Mouse (Mus musculus) neural tube, embryonic 13.5 days (tissue): ENCODE measurements around the gene Usp35. TPM values are rescaled to one million over a fixed set of nuclear protein-coding genes. Genes with fewer than 3 reads are reported as not detected.

ENCODE experiments used
- ATAC-seq: fragments of 200-750 bp; cut with Nextera tagmentation; 2 replicates; pipeline ENCODE4 v1.8.0; 2017; ENCODE audit warnings: low read depth, mild to moderate bottlenecking, moderate TSS enrichment, moderate library complexity
- H3K27ac ChIP-seq: fragments of 300-500 bp; sonication (generic); replicated peaks from 2 replicates; pipeline ENCODE4 v1.5.1; 2015; ENCODE audit warnings: moderate library complexity, mild to moderate bottlenecking, inconsistent platforms
- H3K27me3 ChIP-seq: fragments of 300-500 bp; sonication (generic); 2 replicates; pipeline ENCODE4 v1.6.1; 2015; ENCODE audit warnings: mild to moderate bottlenecking, inconsistent platforms
- H3K36me3 ChIP-seq: fragments of 300-500 bp; sonication (generic); 2 replicates; pipeline ENCODE4 v1.6.1; 2015; ENCODE audit warnings: mild to moderate bottlenecking, inconsistent platforms
- H3K4me1 ChIP-seq: fragments of 300-500 bp; sonication (generic); replicated peaks from 2 replicates; pipeline ENCODE4 v1.6.1; 2015; ENCODE audit warnings: inconsistent platforms
- H3K4me2 ChIP-seq: fragments of 300-500 bp; sonication (generic); 2 replicates; pipeline ENCODE4 v1.6.1; 2015; ENCODE audit warnings: inconsistent platforms, mild to moderate bottlenecking, moderate library complexity
- H3K4me3 ChIP-seq: fragments of 300-500 bp; sonication (generic); 2 replicates; pipeline ENCODE4 v1.5.1; 2015; ENCODE audit warnings: mild to moderate bottlenecking, inconsistent platforms
- H3K9ac ChIP-seq: fragments of 300-500 bp; sonication (generic); 2 replicates; pipeline ENCODE4 v1.6.1; 2015; ENCODE audit warnings: moderate library complexity, mild to moderate bottlenecking, inconsistent platforms
- H3K9me3 ChIP-seq: fragments of 300-500 bp; sonication (generic); 2 replicates; pipeline ENCODE4 v1.6.1; 2016; ENCODE audit warnings: inconsistent platforms
- WGBS: fragments of 180-500 bp; shearing (Covaris S2); methylation state at CpG from one replicate; pipeline ENCODE4 v1.1.7; 2015; 5-methylcytosine and 5-hydroxymethylcytosine counted together
- polyA plus RNA-seq: library from polyadenylated mRNA; unstranded; fragments of >200 nt; fragmentation: Nextera tagmentation; extraction: Ambion mirVana; gene quantifications from 2 replicates; pipeline ENCODE4 v1.2.1, GENCODE M21; 2015

Gene Usp35
- polyA plus RNA-seq, 1 experiment from 2014 or later: 4.6 TPM

DNA sequence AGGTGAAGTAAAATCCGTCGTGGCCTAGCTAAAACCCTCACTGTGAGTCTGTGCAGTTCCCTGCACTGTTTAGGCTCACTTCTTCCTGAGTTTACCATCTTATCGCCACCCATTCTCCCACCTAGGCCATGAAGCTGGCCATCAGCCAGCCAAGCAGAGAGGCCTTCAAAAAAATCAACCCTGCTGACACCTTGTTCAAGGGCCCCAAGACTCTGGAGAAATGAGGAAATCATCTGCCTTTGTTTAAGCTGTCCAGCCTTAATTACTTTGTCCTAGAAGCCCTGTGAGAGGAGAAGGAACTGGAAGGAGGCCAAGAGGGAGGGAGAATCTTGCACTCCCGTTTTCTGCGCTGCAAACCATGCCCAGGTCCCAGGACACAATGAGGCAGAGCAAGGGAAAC is 24.4 kb upstream of the Usp35 start:
- Histone ChIP-seq H3K27ac (no peak overlapping the region), H3K36me3 (no peaks in the 10 kb centered on the region), H3K9ac (no peak overlapping the region), H3K4me2 (no peak overlapping the region), H3K27me3 (no peaks in the 10 kb centered on the region), H3K4me1 (no peaks in the 10 kb centered on the region; the same call in 1 of the 2 replicates), H3K9me3 (no peaks in the 10 kb centered on the region), H3K4me3 (no peak overlapping the region)
- WGBS: 83% methylated on average over 5 of the region's 5 CpGs
- no peak for ATAC-seq

DNA sequence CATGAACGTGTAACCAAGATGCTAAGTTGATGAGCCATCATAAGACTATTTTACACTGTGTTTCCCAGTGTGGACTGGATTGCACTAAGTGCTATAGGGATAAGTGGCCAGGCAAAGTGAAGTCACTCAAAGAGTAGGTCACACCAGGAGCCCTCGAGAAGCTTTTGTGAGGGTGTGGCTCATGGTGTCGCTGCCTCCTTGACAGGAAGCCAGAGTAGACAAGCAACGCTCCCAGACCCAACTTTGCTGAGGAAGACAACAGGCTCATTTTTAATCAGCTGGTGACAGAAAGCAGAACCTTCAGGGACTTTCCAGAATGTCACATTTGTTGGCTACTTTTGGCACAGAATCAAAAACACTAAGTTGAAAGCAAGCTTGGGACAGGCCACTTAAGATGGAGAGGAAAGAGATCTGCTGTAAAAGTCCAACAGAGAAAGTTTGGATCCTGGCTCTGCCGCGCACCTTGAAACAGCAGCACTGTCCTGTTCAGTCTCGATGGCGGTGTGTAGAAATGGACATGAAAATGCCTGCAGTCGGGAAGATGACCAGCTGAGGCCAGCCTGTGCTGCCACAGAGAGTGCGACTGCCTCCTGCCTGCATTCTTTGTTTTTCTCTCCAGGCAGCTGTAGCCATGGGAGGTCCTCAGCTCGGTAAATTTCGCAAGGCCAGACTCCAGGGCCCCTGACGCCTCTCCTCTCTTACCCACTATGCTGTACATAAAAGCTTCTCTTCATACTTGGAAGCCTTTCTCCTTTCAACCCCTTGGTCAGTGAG is 23.4 kb upstream of the Usp35 start:
- H3K9ac ChIP-seq: no peak overlapping the region
- ATAC-seq: no peak
- no peaks in the 10 kb centered on the region for H3K36me3 ChIP-seq
- no peak overlapping the region for H3K4me2 ChIP-seq
- no peak overlapping the region for H3K27ac ChIP-seq
- no peaks in the 10 kb centered on the region for H3K27me3 ChIP-seq
- no peaks in the 10 kb centered on the region for H3K9me3 ChIP-seq
- no peaks in the 10 kb centered on the region; the same call in 1 of the 2 replicates for H3K4me1 ChIP-seq
- WGBS: 44% methylated on average over 13 of the region's 13 CpGs
- no peak overlapping the region for H3K4me3 ChIP-seq

DNA sequence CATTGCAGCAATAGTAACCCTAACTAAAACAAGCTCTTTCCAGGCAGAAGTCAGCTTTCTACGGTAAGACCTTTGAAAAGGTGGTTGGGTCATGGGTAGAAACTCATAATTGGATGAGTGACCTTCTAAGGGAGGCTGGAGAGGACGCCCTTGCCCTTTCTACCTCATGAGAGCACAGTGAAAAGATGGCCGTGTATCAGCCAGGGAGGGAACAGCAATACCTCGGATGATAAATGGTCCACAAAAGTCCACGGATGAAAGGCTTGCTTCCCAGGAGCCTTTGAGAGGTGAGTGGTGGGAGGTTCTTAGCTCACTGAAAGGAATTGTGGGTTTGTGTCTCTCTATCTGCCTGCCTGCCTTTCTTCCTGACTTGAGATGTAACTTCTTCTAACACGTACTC is 21.5 kb upstream of the Usp35 start:
- Histone ChIP-seq H3K27me3 (no peaks in the 10 kb centered on the region), H3K9me3 (no peaks in the 10 kb centered on the region), H3K27ac (no peak overlapping the region), H3K9ac (no peak overlapping the region), H3K4me3 (no peak overlapping the region), H3K4me1 (no peaks in the 10 kb centered on the region; the same call in 1 of the 2 replicates), H3K36me3 (peaks cover 12% of the 10 kb centered on the region), H3K4me2 (no peak overlapping the region)
- 82% methylated on average over 6 of the region's 6 CpGs for WGBS
- ATAC-seq: no peak

DNA sequence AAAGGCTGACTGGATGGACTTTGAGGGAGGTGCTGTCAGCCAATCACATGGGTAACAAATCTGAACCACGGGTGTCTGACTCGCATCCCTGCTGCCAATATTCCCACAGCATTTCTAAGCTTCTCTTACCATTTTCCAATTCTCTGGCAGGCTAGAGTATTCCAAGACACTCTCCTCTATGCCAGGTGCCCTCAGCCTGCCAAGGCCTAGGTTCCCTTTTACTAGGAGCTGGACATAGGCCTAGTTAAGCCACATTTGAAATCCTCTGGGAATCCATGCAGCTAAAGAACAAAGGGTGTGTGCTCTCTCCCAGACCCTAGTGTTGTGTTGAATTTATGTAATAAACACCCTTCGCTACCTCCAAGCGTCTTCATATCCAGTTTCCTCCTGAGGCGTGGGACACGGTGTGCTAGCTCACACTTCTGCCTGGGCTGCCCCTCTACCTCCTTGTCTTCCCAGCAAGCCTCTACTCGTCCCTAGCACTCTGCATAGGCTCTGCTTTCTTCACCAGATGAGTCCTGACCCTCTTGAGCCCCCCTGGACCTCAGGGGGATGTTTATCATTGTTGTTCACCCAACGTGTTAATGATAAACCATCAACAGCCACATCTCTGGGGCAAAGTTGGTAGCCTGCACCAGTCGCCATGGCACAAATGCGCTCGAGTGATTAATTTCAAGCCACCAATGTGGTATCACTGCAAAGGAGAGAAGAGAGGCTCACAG is 20.1 kb upstream of the Usp35 start:
- Histone ChIP-seq H3K36me3 (peaks cover 24% of the 10 kb centered on the region), H3K4me1 (no peaks in the 10 kb centered on the region; the same call in 1 of the 2 replicates), H3K27me3 (no peaks in the 10 kb centered on the region), H3K27ac (no peak overlapping the region), H3K9me3 (no peaks in the 10 kb centered on the region), H3K4me3 (no peak overlapping the region), H3K4me2 (no peak overlapping the region), H3K9ac (no peak overlapping the region)
- ATAC-seq: no peak
- 90% methylated on average over 11 of the region's 11 CpGs for WGBS

DNA sequence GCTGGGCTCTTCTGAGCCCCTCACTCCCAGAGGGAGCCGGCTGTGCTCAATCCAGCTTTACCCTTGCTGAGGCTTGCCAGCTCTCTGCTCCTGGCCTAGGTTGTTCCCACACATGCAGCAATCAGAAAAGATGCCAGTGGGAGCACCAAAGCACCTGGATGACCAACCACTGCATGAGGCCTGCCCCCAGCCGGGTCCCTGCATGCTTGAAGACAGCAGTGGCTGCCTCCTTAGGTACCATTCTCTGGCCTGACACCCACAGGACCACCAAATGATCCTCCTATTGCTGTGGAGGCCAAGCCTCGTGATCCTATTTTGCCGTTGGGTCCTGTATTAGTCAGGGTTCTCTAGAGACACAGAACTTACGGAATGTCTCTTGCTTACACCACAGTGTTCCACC is 19.1 kb upstream of the Usp35 start:
- no peak overlapping the region for H3K27ac ChIP-seq
- H3K9ac ChIP-seq: no peak overlapping the region
- H3K4me3 ChIP-seq: no peak overlapping the region
- H3K4me2 ChIP-seq: no peak overlapping the region
- no peaks in the 10 kb centered on the region for H3K9me3 ChIP-seq
- H3K4me1 ChIP-seq: peaks cover 6% of the 10 kb centered on the region
- peaks cover 24% of the 10 kb centered on the region for H3K36me3 ChIP-seq
- H3K27me3 ChIP-seq: no peaks in the 10 kb centered on the region
- ATAC-seq: no peak
- 91% methylated on average over 5 of the region's 5 CpGs for WGBS

DNA sequence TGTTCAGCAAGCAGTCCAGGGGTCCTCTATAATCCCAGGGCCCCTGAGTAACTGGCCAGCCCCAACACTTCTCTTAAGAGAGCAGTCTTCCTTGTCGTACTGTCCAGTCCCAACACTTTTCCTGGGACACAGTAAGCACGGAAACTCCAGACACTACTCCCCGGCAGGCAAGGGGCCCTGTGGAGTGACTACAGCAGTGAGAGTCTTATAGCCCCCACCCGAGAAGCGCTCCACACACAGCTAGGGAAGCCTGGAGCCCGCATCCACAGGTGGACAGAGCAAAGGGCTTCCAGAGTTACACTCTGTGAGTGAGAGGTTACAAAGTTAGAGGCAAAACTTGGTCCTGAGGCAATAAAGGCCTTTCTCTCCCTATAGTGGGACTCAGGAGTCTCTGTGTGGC is 17.6 kb upstream of the Usp35 start:
- Histone ChIP-seq H3K9ac (no peak overlapping the region), H3K9me3 (no peaks in the 10 kb centered on the region), H3K27me3 (no peaks in the 10 kb centered on the region), H3K4me2 (no peak overlapping the region), H3K4me3 (no peak overlapping the region), H3K36me3 (peaks cover 24% of the 10 kb centered on the region), H3K4me1 (peaks cover 15% of the 10 kb centered on the region), H3K27ac (no peak overlapping the region)
- WGBS: 86% methylated on average over 6 of the region's 6 CpGs
- ATAC-seq: no peak

DNA sequence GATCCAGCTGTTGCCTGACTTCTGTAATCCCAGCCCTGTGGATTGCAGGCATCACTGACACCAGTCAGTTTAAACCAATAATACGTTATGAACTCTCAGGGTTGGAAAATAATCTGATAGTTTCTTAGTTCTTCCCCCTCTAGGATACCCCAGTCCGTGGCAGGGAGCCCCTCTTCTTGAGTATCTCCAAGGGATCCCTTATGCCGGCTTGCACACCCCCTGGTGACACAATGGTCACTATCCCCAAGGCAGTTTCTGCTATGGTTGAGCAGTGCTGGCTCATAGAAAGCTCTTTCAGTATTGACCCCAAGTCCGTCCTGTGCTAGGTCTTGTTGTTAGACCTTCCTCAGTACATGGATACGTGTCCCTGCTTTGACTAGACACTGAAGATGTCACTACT is 17.0 kb upstream of the Usp35 start:
- no peak for ATAC-seq
- no peak overlapping the region for H3K9ac ChIP-seq
- peaks cover 24% of the 10 kb centered on the region for H3K36me3 ChIP-seq
- peaks cover 15% of the 10 kb centered on the region for H3K4me1 ChIP-seq
- WGBS: 90% methylated on average over 5 of the region's 5 CpGs
- no peak overlapping the region for H3K4me3 ChIP-seq
- no peaks in the 10 kb centered on the region for H3K27me3 ChIP-seq
- H3K9me3 ChIP-seq: no peaks in the 10 kb centered on the region
- no peak overlapping the region for H3K27ac ChIP-seq
- no peak overlapping the region for H3K4me2 ChIP-seq

DNA sequence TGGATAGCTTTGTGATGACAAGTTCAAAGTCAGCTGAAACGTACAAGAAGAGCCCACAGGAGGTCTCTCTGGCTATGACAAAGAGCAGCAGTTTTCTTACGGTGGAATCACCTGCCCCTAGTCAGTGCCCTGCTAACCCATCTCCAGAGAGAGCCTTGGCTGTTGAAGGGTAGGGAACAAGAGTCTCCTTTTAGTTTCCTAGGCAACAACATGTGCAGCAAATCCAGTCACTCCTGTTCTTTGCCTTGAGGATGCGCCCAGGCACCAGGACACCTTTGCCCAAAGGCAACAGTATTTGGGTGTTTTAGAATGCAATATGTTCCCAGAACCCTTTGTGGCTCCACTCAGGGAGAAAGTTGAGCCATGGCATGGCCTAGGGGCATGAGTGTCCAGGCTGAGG is 16.5 kb upstream of the Usp35 start:
- Histone ChIP-seq H3K9me3 (no peaks in the 10 kb centered on the region), H3K27me3 (no peaks in the 10 kb centered on the region), H3K4me2 (no peak overlapping the region), H3K4me1 (peaks cover 15% of the 10 kb centered on the region), H3K36me3 (peaks cover 24% of the 10 kb centered on the region), H3K4me3 (no peak overlapping the region), H3K27ac (no peak overlapping the region), H3K9ac (no peak overlapping the region)
- no peak for ATAC-seq
- WGBS: 74% methylated on average over 3 of the region's 3 CpGs

DNA sequence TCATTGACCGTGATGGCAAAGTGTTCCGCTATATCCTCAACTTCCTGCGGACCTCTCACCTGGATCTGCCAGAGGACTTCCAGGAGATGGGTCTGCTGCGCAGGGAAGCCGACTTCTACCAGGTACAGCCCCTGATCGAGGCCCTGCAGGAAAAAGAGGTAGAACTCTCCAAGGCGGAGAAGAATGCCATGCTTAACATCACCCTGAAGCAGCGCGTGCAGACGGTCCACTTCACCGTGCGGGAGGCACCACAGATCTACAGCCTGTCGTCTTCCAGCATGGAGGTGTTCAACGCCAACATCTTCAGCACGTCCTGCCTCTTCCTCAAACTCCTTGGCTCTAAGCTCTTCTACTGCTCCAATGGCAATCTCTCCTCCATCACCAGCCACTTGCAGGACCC is 15.6 kb upstream of the Usp35 start:
- peaks cover 15% of the 10 kb centered on the region for H3K4me1 ChIP-seq
- no peak overlapping the region for H3K9ac ChIP-seq
- H3K36me3 ChIP-seq: peaks cover 24% of the 10 kb centered on the region
- no peak overlapping the region for H3K27ac ChIP-seq
- H3K4me3 ChIP-seq: no peak overlapping the region
- WGBS: 96% methylated on average over 15 of the region's 15 CpGs
- H3K9me3 ChIP-seq: no peaks in the 10 kb centered on the region
- no peak for ATAC-seq
- H3K4me2 ChIP-seq: no peak overlapping the region
- H3K27me3 ChIP-seq: no peaks in the 10 kb centered on the region

DNA sequence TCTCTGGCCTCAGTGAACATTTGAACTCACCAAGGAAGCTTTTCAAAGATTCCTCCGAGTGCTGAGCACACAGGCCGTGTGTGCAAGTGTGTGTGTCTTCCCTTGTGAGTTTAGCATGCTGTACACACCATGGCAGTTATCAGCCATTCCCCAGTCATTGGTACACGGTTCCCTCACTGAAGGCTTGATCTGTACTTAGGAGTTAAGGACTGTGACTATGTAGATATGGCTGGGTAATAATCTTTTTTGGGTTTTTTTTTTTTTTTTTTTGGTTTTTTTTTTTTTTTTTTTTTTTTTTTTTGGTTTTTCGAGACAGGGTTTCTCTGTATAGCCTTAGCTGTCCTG is 15.0 kb upstream of the Usp35 start:
- H3K4me3 ChIP-seq: no peak overlapping the region
- WGBS: 78% methylated on average over 4 of the region's 4 CpGs
- no peak overlapping the region for H3K4me2 ChIP-seq
- H3K9me3 ChIP-seq: no peaks in the 10 kb centered on the region
- no peak overlapping the region for H3K27ac ChIP-seq
- no peak overlapping the region for H3K9ac ChIP-seq
- peaks cover 24% of the 10 kb centered on the region for H3K36me3 ChIP-seq
- H3K27me3 ChIP-seq: no peaks in the 10 kb centered on the region
- H3K4me1 ChIP-seq: peaks cover 15% of the 10 kb centered on the region
- no peak for ATAC-seq

DNA sequence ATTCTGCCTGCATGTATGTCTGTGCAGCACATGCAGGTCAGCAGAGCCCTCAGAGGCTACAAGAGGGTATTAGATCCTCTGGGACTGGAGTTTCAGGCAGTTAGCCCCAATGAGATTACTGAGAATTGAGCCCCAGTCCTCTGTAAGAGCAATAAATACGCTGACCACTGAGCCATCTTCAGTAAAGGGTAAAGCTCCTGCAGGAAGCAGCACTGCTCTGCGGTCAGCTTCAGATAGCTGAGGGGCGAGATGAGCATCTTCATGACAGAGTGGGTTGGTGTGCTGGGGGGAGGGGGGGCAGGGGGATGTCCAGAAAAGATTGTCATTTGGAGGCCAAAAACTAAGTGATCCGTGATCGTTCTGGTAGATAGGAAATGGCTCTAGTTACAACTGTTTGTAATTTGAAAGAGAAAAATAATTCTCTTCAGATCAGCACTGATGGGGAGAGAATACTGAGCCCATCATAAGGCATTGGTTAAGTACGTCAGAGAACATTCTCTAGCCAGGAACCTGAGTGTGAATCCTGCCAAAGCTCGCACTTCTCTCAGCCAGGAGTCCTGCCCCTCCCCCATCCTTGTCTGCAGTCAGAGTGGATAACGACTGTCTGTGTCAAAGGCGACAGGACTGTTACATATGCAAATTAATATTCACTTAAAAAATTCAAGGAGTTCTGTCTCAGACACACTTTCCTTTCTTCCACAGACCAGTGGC is 14.4 kb upstream of the Usp35 start:
- 73% methylated on average over 9 of the region's 9 CpGs for whole genome bisulfite sequencing
- no peak overlapping the region for H3K4me3 ChIP-seq
- no peak overlapping the region for H3K4me2 ChIP-seq
- H3K36me3 ChIP-seq: peaks cover 24% of the 10 kb centered on the region
- no peaks in the 10 kb centered on the region for H3K27me3 ChIP-seq
- H3K9ac ChIP-seq: no peak overlapping the region
- ATAC-seq: no peak
- no peaks in the 10 kb centered on the region for H3K9me3 ChIP-seq
- H3K27ac ChIP-seq: no peak overlapping the region
- peaks cover 15% of the 10 kb centered on the region for H3K4me1 ChIP-seq

DNA sequence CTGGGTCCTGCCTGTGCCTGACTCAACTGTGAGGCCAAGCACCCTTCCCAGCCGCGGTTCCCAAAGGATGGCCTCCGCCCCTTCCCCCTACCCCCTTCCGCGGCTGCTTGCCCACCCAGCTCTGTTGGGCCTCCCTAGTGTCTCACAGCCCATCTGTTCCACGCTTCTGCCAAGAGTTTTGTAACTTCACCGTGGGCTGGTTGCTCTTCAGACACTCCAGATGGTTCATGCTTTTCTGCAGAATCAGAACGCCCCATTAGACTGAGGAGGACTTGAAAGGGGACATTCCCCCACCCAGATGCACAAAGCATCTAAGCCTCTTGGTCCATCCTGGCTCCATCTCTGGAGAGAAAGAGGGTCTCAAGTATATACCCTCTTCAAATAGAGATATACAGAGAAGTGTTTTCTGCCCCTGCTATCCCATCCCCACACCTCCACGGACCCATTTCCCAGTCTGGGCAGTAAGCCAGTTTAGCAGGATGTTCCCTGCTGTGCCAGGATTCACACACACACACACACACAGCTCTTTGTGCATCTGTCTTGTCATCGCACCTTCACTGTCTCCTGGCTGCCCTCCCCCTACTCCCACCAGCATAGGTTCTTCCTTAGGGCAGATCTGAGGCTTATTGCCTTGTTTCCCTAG is 13.5 kb upstream of the Usp35 start:
- Histone ChIP-seq H3K27me3 (no peaks in the 10 kb centered on the region), H3K9ac (no peak overlapping the region), H3K27ac (no peak overlapping the region), H3K4me1 (peaks cover 15% of the 10 kb centered on the region), H3K4me3 (no peak overlapping the region), H3K36me3 (peaks cover 24% of the 10 kb centered on the region), H3K4me2 (no peak overlapping the region), H3K9me3 (no peaks in the 10 kb centered on the region)
- whole genome bisulfite sequencing: 56% methylated on average over 10 of the region's 10 CpGs
- ATAC-seq: peak; percentile 66; the same call in 1 of the 2 replicates
